Mouse (Mus musculus) CH12.LX (cell line): ENCODE measurements at regions not wholly inside any gene's neighbourhood (a gene's known extent, or its start where the extent isn't known, plus 50 kb on each side); places are given as distances from the start of the nearest gene placed in this dataset.

Source experiments
- CTCF ChIP-seq, 2 experiments: IDR thresholded peaks in 1 of 2; conservative IDR thresholded peaks in 1 of 2; 2 replicates each; pipeline ENCODE4 v1.5.1; 2011 to 2012; ENCODE audit warnings: low read depth in 2 of 2, low read length in 2 of 2, improper control_type of control experiment in 1 of 2, inconsistent platforms in 1 of 2, mild to moderate bottlenecking in 1 of 2, moderate library complexity in 1 of 2
- E2F4 ChIP-seq: IDR thresholded peaks from 2 replicates; pipeline ENCODE4 v1.6.1; 2011; ENCODE audit warnings: low read depth, low read length, improper control_type of control experiment; ENCODE audit not compliant: insufficient replicate concordance
- ELF1 ChIP-seq: IDR thresholded peaks from 2 replicates; pipeline ENCODE4 v1.6.1; 2014; ENCODE audit warnings: low read depth, mild to moderate bottlenecking, inconsistent platforms, low read length, improper control_type of control experiment
- EP300 ChIP-seq: IDR thresholded peaks from 2 replicates; pipeline ENCODE4 v1.6.1; 2011; ENCODE audit warnings: low read length, improper control_type of control experiment
- HCFC1 ChIP-seq: IDR thresholded peaks from 2 replicates; pipeline ENCODE4 v1.6.1; 2012; ENCODE audit warnings: low read depth, mild to moderate bottlenecking, inconsistent platforms, low read length, improper control_type of control experiment
- IRF4 ChIP-seq: IDR thresholded peaks from 2 replicates; pipeline ENCODE4 v1.6.1; 2014; ENCODE audit warnings: low read depth, mild to moderate bottlenecking, inconsistent platforms, low read length, improper control_type of control experiment
- JUND ChIP-seq: conservative IDR thresholded peaks from 2 replicates; pipeline ENCODE4 v1.6.1; 2011; ENCODE audit warnings: low read depth, low read length, improper control_type of control experiment
- MEF2A ChIP-seq: IDR thresholded peaks from 2 replicates; pipeline ENCODE4 v1.6.1; 2014; ENCODE audit warnings: low read depth, mild to moderate bottlenecking, inconsistent platforms, low read length, improper control_type of control experiment, borderline replicate concordance
- MXI1 ChIP-seq: IDR thresholded peaks from 2 replicates; pipeline ENCODE4 v1.6.1; 2011; ENCODE audit warnings: mild to moderate bottlenecking, low read depth, low read length, improper control_type of control experiment
- PAX5 ChIP-seq: IDR thresholded peaks from 2 replicates; pipeline ENCODE4 v1.6.1; 2012; ENCODE audit warnings: low read length, inconsistent platforms, mixed read lengths
- POLR2A ChIP-seq: IDR thresholded peaks from 2 replicates; pipeline ENCODE4 v1.6.1; 2011; ENCODE audit warnings: low read depth, mild to moderate bottlenecking, improper control_type of control experiment, low read length
- TBP ChIP-seq: conservative IDR thresholded peaks from 2 replicates; pipeline ENCODE4 v1.6.1; 2011; ENCODE audit warnings: low read depth, low read length, improper control_type of control experiment
- ZC3H11A ChIP-seq: IDR thresholded peaks from 2 replicates; pipeline ENCODE4 v1.6.1; 2012; ENCODE audit warnings: low read depth, mild to moderate bottlenecking, inconsistent platforms, low read length, improper control_type of control experiment
- ZNF384 ChIP-seq: IDR thresholded peaks from 2 replicates; pipeline ENCODE4 v1.6.1; 2012; ENCODE audit warnings: low read depth, low read length, improper control_type of control experiment, inconsistent platforms

DNA sequence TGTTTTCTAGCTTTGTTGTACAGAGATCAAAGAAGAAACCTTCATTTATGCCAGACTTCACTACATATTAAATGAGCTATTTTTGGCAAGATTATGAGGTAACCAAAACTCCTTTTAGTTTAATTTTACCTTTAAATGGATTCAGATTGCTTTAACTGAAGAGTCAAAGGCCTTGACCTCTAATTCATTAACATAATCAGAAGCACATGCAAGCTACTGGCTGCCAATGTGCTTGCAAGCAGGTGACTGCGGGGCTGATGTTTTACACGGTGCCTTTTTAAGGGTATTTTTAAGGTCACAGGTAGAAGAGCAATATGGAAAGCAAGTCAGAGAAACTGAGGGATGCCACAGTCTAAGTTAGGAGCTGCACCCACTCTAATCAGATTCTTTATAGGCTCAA, 1066.0 kb upstream of the Zeb2 start:
- TF ChIP-seq PAX5 (no peak), MXI1 (no peak), CTCF (conservative IDR thresholded peaks at IDR 0.05 in 1 of 2, IDR thresholded peaks at IDR 0.05 in 1 of 2; ENCODE audit: low read depth in 2 of 2, low read length in 2 of 2) (no peak), HCFC1 (no peak), MEF2A (no peak), ZC3H11A (no peak), EP300 (no peak), E2F4 (no peak), ELF1 (no peak), POLR2A (no peak), JUND (no peak), IRF4 (no peak), TBP (no peak), ZNF384 (no peak)
